Mouse (Mus musculus): ENCODE data around the gene Aven. TPM values are rescaled to one million over a fixed set of nuclear protein-coding genes. Genes with fewer than 3 reads are reported as not detected.

Aven gene
- polyA plus RNA-seq, 1 experiment from 2014 or later: 12.5 TPM

GRCm38 (mm10) chr2:112472076-112472475 is 20.7 kb upstream of the Aven start:
- H3K4me1 ChIP-seq: peaks cover 9% of the 10 kb centered on the region; the same call in 1 of the 2 replicates
- no peak overlapping the region for H3K4me3 ChIP-seq
- H3K27ac ChIP-seq: no peak overlapping the region
- peak; percentile 4 for DNase-seq (ENCODE audit: low spot score)
- H3K9me3 ChIP-seq: no peaks in the 10 kb centered on the region
- peaks cover 23% of the 10 kb centered on the region for H3K36me3 ChIP-seq
- WGBS: 84% methylated on average over 2 of the region's 2 CpGs
- H3K27me3 ChIP-seq (ENCODE audit: insufficient read depth, poor library complexity, severe bottlenecking): no peaks in the 10 kb centered on the region

GRCm38 (mm10) chr2:112474997-112475724 is 17.6 kb upstream of the Aven start:
- no peaks in the 10 kb centered on the region for H3K9me3 ChIP-seq
- no peak overlapping the region for H3K4me3 ChIP-seq
- 69% methylated on average over 5 of the region's 5 CpGs for WGBS
- H3K36me3 ChIP-seq: no peaks in the 10 kb centered on the region
- no peaks in the 10 kb centered on the region for H3K27me3 ChIP-seq (ENCODE audit: insufficient read depth, poor library complexity, severe bottlenecking)
- no peak for DNase-seq (ENCODE audit: low spot score)
- no peak overlapping the region for H3K27ac ChIP-seq
- H3K4me1 ChIP-seq: peaks cover 4% of the 10 kb centered on the region; the same call in 1 of the 2 replicates

- no peaks in the 10 kb centered on the region for H3K36me3 ChIP-seq
- no peak overlapping the region for H3K27ac ChIP-seq
- no peaks in the 10 kb centered on the region for H3K4me1 ChIP-seq
- no peaks in the 10 kb centered on the region for H3K27me3 ChIP-seq (ENCODE audit: insufficient read depth, poor library complexity, severe bottlenecking)
- DNase-seq (ENCODE audit: low spot score): no peak
- H3K9me3 ChIP-seq: no peaks in the 10 kb centered on the region
- H3K4me3 ChIP-seq: no peak overlapping the region
- 76% methylated on average over 6 of the region's 6 CpGs for WGBS
These were observed 16.2 kb upstream of the Aven start for GRCm38 (mm10) chr2:112476554-112476953.

GRCm38 (mm10) chr2:112480669-112481068 is 12.1 kb upstream of the Aven start, which contains the start of gene Chrm5:
TSS of gene Chrm5 (minus strand) at chr2:112480769.
- WGBS: 87% methylated on average over 5 of the region's 5 CpGs
- no peak for DNase-seq (ENCODE audit: low spot score)
- H3K27me3 ChIP-seq (ENCODE audit: insufficient read depth, poor library complexity, severe bottlenecking): no peaks in the 10 kb centered on the region

GRCm38 (mm10) chr2:112481564-112481963 is 11.2 kb upstream of the Aven start:
- Histone ChIP-seq H3K4me3 (no peak overlapping the region), H3K36me3 (no peaks in the 10 kb centered on the region), H3K27me3 (ENCODE audit: insufficient read depth, poor library complexity, severe bottlenecking) (no peaks in the 10 kb centered on the region), H3K4me1 (peaks cover 4% of the 10 kb centered on the region; the same call in 1 of the 2 replicates), H3K27ac (no peak overlapping the region), H3K9me3 (no peaks in the 10 kb centered on the region)
- DNase-seq (ENCODE audit: low spot score): no peak
- WGBS: 1% methylated on average over 2 of the region's 2 CpGs

More at GRCm38 (mm10) chr2:112480669-112481068, 12.1 kb upstream of the Aven start, which contains the start of gene Chrm5:
- Histone ChIP-seq H3K27ac (no peak within 1 kb of the TSS), H3K4me3 (no peak within 1 kb of the TSS), H3K9me3 (no peaks in the 10 kb centered on the region), H3K4me1 (peaks cover 4% of the 10 kb centered on the region; the same call in 1 of the 2 replicates), H3K36me3 (no peaks in the 10 kb centered on the region)

- 75% methylated on average over 5 of the region's 5 CpGs for whole genome bisulfite sequencing
- H3K27ac ChIP-seq: no peak overlapping the region
- DNase-seq (ENCODE audit: low spot score): no peak
- no peaks in the 10 kb centered on the region for H3K36me3 ChIP-seq
- H3K9me3 ChIP-seq: no peaks in the 10 kb centered on the region
- peaks cover 4% of the 10 kb centered on the region; the same call in 1 of the 2 replicates for H3K4me1 ChIP-seq
- H3K4me3 ChIP-seq: no peak overlapping the region
- no peaks in the 10 kb centered on the region for H3K27me3 ChIP-seq (ENCODE audit: insufficient read depth, poor library complexity, severe bottlenecking)
These were observed 10.0 kb upstream of the Aven start for GRCm38 (mm10) chr2:112482533-112483333.

- WGBS: 71% methylated on average over 2 of the region's 2 CpGs
- Histone ChIP-seq H3K4me1 (peaks cover 4% of the 10 kb centered on the region; the same call in 1 of the 2 replicates), H3K9me3 (no peaks in the 10 kb centered on the region), H3K36me3 (no peaks in the 10 kb centered on the region), H3K27me3 (ENCODE audit: insufficient read depth, poor library complexity, severe bottlenecking) (no peaks in the 10 kb centered on the region), H3K4me3 (no peak overlapping the region), H3K27ac (no peak overlapping the region)
- DNase-seq (ENCODE audit: low spot score): no peak
These were observed 9.5 kb upstream of the Aven start for GRCm38 (mm10) chr2:112483334-112483651.

- 29% methylated on average over 2 of the region's 2 CpGs for WGBS
- H3K27ac ChIP-seq: no peak overlapping the region
- peak; percentile 83 for DNase-seq (ENCODE audit: low spot score)
- H3K4me3 ChIP-seq: no peak overlapping the region
- H3K36me3 ChIP-seq: no peaks in the 10 kb centered on the region
- peaks cover 4% of the 10 kb centered on the region; the same call in 1 of the 2 replicates for H3K4me1 ChIP-seq
- no peaks in the 10 kb centered on the region for H3K9me3 ChIP-seq
- no peaks in the 10 kb centered on the region for H3K27me3 ChIP-seq (ENCODE audit: insufficient read depth, poor library complexity, severe bottlenecking)
These were observed 7.9 kb upstream of the Aven start for GRCm38 (mm10) chr2:112484886-112485285.

GRCm38 (mm10) chr2:112490483-112491196 is 2.1 kb upstream of the Aven start:
- Histone ChIP-seq H3K27ac (no peak overlapping the region), H3K27me3 (ENCODE audit: insufficient read depth, poor library complexity, severe bottlenecking) (no peaks in the 10 kb centered on the region), H3K4me1 (peaks cover 7% of the 10 kb centered on the region; the same call in 1 of the 2 replicates), H3K36me3 (no peaks in the 10 kb centered on the region), H3K9me3 (no peaks in the 10 kb centered on the region), H3K4me3 (no peak overlapping the region)
- no peak for DNase-seq (ENCODE audit: low spot score)
- WGBS: 81% methylated on average over 11 of the region's 11 CpGs

- 83% methylated on average over 5 of the region's 5 CpGs for WGBS
- peaks cover 7% of the 10 kb centered on the region; the same call in 1 of the 2 replicates for H3K4me1 ChIP-seq
- no peak for DNase-seq (ENCODE audit: low spot score)
These were observed 1.1 kb upstream of the Aven start for GRCm38 (mm10) chr2:112491629-112492028.

GRCm38 (mm10) chr2:112492431-112492855 is 321 bp upstream of the Aven start:
- H3K9me3 ChIP-seq: no peaks in the 10 kb centered on the region
- DNase-seq (ENCODE audit: low spot score): no peak
- no peaks in the 10 kb centered on the region for H3K36me3 ChIP-seq
- peak overlapping the region; percentile 82 for H3K4me3 ChIP-seq
- H3K4me1 ChIP-seq: peaks cover 7% of the 10 kb centered on the region; the same call in 1 of the 2 replicates
- H3K27ac ChIP-seq: peak overlapping the region; percentile 100
- no peaks in the 10 kb centered on the region for H3K27me3 ChIP-seq (ENCODE audit: insufficient read depth, poor library complexity, severe bottlenecking)
- WGBS: 8% methylated on average over 9 of the region's 9 CpGs

More at GRCm38 (mm10) chr2:112491629-112492028, 1.1 kb upstream of the Aven start:
- Histone ChIP-seq H3K27me3 (ENCODE audit: insufficient read depth, poor library complexity, severe bottlenecking) (no peaks in the 10 kb centered on the region), H3K27ac (no peak overlapping the region), H3K4me3 (no peak overlapping the region; the same call in 1 of the 2 replicates), H3K9me3 (no peaks in the 10 kb centered on the region), H3K36me3 (no peaks in the 10 kb centered on the region)

GRCm38 (mm10) chr2:112493539-112494260 is 936 bp downstream of the Aven start:
- no peaks in the 10 kb centered on the region for H3K27me3 ChIP-seq (ENCODE audit: insufficient read depth, poor library complexity, severe bottlenecking)
- H3K4me1 ChIP-seq: peaks cover 12% of the 10 kb centered on the region
- H3K27ac ChIP-seq: peak overlapping the region; percentile 100
- no peaks in the 10 kb centered on the region for H3K9me3 ChIP-seq
- no peaks in the 10 kb centered on the region for H3K36me3 ChIP-seq
- peak overlapping the region; percentile 82 for H3K4me3 ChIP-seq
- no peak for DNase-seq (ENCODE audit: low spot score)
- WGBS: 41% methylated on average over 11 of the region's 11 CpGs
